In the genomic region with DNA sequence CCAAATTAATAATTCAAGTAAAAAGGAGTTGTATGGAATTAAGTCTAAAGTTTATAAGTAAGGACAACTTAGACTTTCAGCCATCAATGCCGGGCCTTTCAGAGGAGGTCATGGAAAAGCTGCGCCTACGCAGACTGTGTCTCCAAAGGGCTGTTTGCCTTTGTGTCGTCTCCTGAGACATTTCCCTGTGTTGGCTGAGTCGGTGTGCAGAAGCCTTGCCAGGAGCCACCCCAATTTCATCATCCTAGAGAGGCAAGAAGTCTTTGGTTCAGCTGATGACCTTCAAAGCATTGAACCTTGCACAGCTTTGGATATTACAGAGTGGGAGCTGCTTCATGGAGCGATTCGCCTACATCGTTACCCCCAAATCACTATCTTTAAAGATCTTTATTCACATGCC, we compare ENCODE assay signal across 31 mouse cellular contexts.
A peak's percentile ranks its signal among the peaks of the same experiment; 100 is the strongest.
DNase-seq lines count a peak whose midpoint lies in the region; ATAC-seq and TF ChIP-seq lines count a peak whose summit lies in the region.
"Had no signal": no experiment of that assay in that cellular context is flagged by ENCODE, and none has a peak within 500 bp of the region (broad histone marks: within the 10 kb centered on the region; RNA-seq: fewer than 3 reads in every experiment).

No protein-coding gene starts in this region.

- WGBS in limb, embryonic 14.5 days: 81% methylated on average over 8 of the region's 8 CpGs
- 88% methylated on average over 8 of the region's 8 CpGs for WGBS in neural tube, embryonic 15.5 days

- peak overlapping the region; percentile 65; the same call in 1 of the 2 replicates for H3K27ac ChIP-seq in limb, embryonic 14.5 days (replicated peaks; ENCODE audit: low read depth, low read length)
- H3K27ac ChIP-seq in neural tube, embryonic 15.5 days (replicated peaks): no peak overlapping the region
- H3K27ac ChIP-seq: embryonic facial prominence, embryonic 12.5 days; heart, embryonic 13.5 days; intestine, embryonic 15.5 days; kidney, postnatal 0 days; lung, embryonic 15.5 days; neural tube, embryonic 12.5 days; stomach, embryonic 15.5 days had no signal

- ATAC-seq in limb, embryonic 14.5 days (ENCODE audit: low FRiP score, low read depth): no peak
- no peak for ATAC-seq in megakaryocyte-erythroid progenitor cell, adult 5-6 weeks (replicated peaks; ENCODE audit: low FRiP score, low TSS enrichment, poor library complexity, severe bottlenecking)
- no peak for ATAC-seq in neural tube, embryonic 15.5 days (ENCODE audit: low FRiP score)
- ATAC-seq: forebrain, postnatal 0 days; hindbrain, embryonic 16.5 days; intestine, embryonic 15.5 days; midbrain, embryonic 16.5 days had no signal

- H3K4me1 ChIP-seq in limb, embryonic 14.5 days (ENCODE audit: control insufficient read depth, insufficient read depth, low read length): peaks cover 15% of the 10 kb centered on the region; the same call in 1 of the 2 replicates
- H3K4me1 ChIP-seq in neural tube, embryonic 15.5 days: no peaks in the 10 kb centered on the region
- H3K4me1 ChIP-seq: embryonic facial prominence, embryonic 12.5 days; intestine, embryonic 15.5 days; lung, embryonic 15.5 days; neural tube, embryonic 12.5 days; stomach, embryonic 15.5 days had no signal

- H3K9ac ChIP-seq in limb, embryonic 14.5 days (ENCODE audit: low read depth, low read length, severe bottlenecking): no peak overlapping the region
- no peak overlapping the region for H3K9ac ChIP-seq in neural tube, embryonic 15.5 days (replicated peaks)
- H3K9ac ChIP-seq: embryonic facial prominence, embryonic 12.5 days; forebrain, postnatal 0 days; heart, embryonic 13.5 days; intestine, embryonic 15.5 days; lung, embryonic 15.5 days; neural tube, embryonic 12.5 days; stomach, embryonic 15.5 days had no signal

- intact Hi-C loops in heart, postnatal 10 days (cut with DNase I): loop anchor here (5.0 kb wide), 1 partner anchor 106 kb away; no protein-coding TSS in a partner anchor

- H3K27me3 ChIP-seq in limb, embryonic 14.5 days (ENCODE audit: control insufficient read depth, insufficient read depth, low read length): no peaks in the 10 kb centered on the region
- H3K27me3 ChIP-seq in neural tube, embryonic 15.5 days (replicated peaks): no peaks in the 10 kb centered on the region
- H3K27me3 ChIP-seq: embryonic facial prominence, embryonic 12.5 days; heart, embryonic 13.5 days; intestine, embryonic 15.5 days; lung, embryonic 15.5 days; neural tube, embryonic 12.5 days; Patski; stomach, embryonic 15.5 days had no signal

- H3K36me3 ChIP-seq in limb, embryonic 14.5 days (ENCODE audit: control insufficient read depth, insufficient read depth, low read length): no peaks in the 10 kb centered on the region
- no peaks in the 10 kb centered on the region for H3K36me3 ChIP-seq in neural tube, embryonic 15.5 days
- H3K36me3 ChIP-seq: embryonic facial prominence, embryonic 12.5 days; G1E; heart, embryonic 13.5 days; intestine, embryonic 15.5 days; lung, embryonic 15.5 days; neural tube, embryonic 12.5 days; stomach, embryonic 15.5 days had no signal

- DNase-seq in adrenal gland, adult 2 months: peak; percentile 30
- no peak for DNase-seq in adrenal gland, adult 18-20 months (ENCODE audit: low spot score in 2 of 2)
- peak; percentile 20 for DNase-seq in heart, adult 8-10 months (ENCODE audit: low spot score)
- DNase-seq in heart, postnatal 10 days: no peak
- DNase-seq in adrenal gland, postnatal 25 days: peak; percentile 4
- DNase-seq in limb, embryonic 14.5 days (ENCODE audit: low spot score): no peak
- DNase-seq: cerebellum, adult 2 months; cerebellum, postnatal 25 days; forebrain, postnatal 0 days; gastrocnemius, postnatal 14 days; heart, postnatal 14 days; kidney, adult 2 months; kidney, postnatal 4 days; left cerebral cortex, postnatal 4 days; retina, postnatal 1 day; right cerebral cortex, postnatal 14 days had no signal

- no peak overlapping the region for H3K4me2 ChIP-seq in limb, embryonic 14.5 days (replicated peaks; ENCODE audit: low read depth, low read length, severe bottlenecking)
- H3K4me2 ChIP-seq in neural tube, embryonic 15.5 days: no peak overlapping the region
- H3K4me2 ChIP-seq: embryonic facial prominence, embryonic 12.5 days; heart, embryonic 13.5 days; intestine, embryonic 15.5 days; liver, embryonic 11.5 days; lung, embryonic 15.5 days; midbrain, embryonic 11.5 days; neural tube, embryonic 12.5 days; stomach, embryonic 15.5 days had no signal

- no peak for TF ChIP-seq POLR2A in limb, embryonic 14.5 days (IDR thresholded peaks at IDR 0.05; ENCODE audit: borderline replicate concordance, extremely low read depth, insufficient read depth, insufficient read length)

- H3K4me3 ChIP-seq in limb, embryonic 14.5 days (replicated peaks; ENCODE audit: low read length): no peak overlapping the region
- no peak overlapping the region for H3K4me3 ChIP-seq in neural tube, embryonic 15.5 days (replicated peaks)
- H3K4me3 ChIP-seq: embryonic facial prominence, embryonic 12.5 days; heart, embryonic 13.5 days; intestine, embryonic 15.5 days; lung, embryonic 15.5 days; neural tube, embryonic 12.5 days; stomach, embryonic 15.5 days had no signal

- H3K9me3 ChIP-seq in limb, embryonic 14.5 days (ENCODE audit: control insufficient read depth, low read length): peaks cover 8% of the 10 kb centered on the region; the same call in 1 of the 2 replicates
- H3K9me3 ChIP-seq in neural tube, embryonic 15.5 days (replicated peaks): no peaks in the 10 kb centered on the region
- H3K9me3 ChIP-seq: embryonic facial prominence, embryonic 12.5 days; G1E; heart, embryonic 13.5 days; intestine, embryonic 15.5 days; lung, embryonic 15.5 days; neural tube, embryonic 12.5 days; stomach, embryonic 15.5 days had no signal

Comparison
In these comparisons a context has a peak if more than half of its experiments do, and no peak if none do; other contexts are left out.
1. DNase-seq: peak in adrenal gland, adult 2 months (single experiment), heart, adult 8-10 months (single experiment) and adrenal gland, postnatal 25 days (single experiment); none in adrenal gland, adult 18-20 months (0 of 2), heart, postnatal 10 days (0 of 2) and limb, embryonic 14.5 days (single experiment).